Mouse (Mus musculus) mesoderm, embryonic 11.5 days (tissue): ENCODE data around the gene Prcc.
"Not testable (repeated sequence)": the region's sequence is repeated elsewhere in the genome, so short reads cannot be mapped to it uniquely, and the experiment has no call there.

Source experiments
- DNase-seq: peaks from one replicate; pipeline ENCODE4 v3.0.0-alpha.2; 2012; ENCODE audit warnings: low read depth, low spot score

Prcc gene

DNA sequence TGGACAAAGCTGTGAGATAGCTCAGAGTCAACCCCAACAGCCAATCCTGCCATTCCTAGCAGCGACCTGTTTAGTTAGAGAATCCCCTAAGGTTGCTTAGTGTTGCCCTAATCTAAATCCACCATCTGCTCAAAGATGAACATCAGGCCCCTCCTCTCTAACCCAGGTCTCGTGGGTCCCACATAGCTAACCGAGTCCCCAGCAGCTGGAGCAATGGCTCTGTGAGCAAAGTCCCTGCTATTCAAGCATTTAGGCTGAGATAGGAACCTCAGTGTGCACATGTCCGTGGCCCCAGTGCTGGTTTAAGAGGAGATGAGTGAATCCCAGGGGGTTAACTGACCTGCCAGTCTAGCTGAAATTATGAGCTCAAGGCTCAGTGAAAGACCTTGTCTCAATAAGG, 39.2 kb downstream of the Prcc start:
- no peak for DNase-seq

DNA sequence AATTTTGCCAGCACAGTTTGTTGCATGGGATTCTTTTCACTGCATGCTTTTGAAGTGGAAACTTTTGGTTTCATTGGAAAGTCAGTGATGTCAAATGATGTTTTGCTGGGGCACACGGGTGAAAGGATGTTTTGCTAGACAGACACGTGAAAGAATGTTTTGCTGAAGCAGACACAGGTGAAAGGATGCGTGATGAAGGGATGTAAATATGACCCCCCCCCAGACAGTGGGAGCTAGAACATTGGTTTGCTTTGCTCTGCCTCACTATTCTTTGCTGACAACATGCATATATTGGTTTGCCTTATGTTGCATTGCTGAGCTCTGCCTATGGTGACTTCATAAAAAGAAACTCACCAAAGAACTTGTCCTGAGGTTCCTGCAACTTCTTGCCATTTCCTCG, 40.4 kb downstream of the Prcc start:
- no peak for DNase-seq

- DNase-seq, result no peak
These were observed 44.5 kb downstream of the Prcc start for GRCm38 (mm10) chr3:87840858-87841257.

GRCm38 (mm10) chr3:87838622-87839021, 46.8 kb downstream of the Prcc start:
- DNase-seq, result peak; percentile 85

GRCm38 (mm10) chr3:87833482-87833881, 51.9 kb downstream of the Prcc start:
- DNase-seq, result no peak

DNA sequence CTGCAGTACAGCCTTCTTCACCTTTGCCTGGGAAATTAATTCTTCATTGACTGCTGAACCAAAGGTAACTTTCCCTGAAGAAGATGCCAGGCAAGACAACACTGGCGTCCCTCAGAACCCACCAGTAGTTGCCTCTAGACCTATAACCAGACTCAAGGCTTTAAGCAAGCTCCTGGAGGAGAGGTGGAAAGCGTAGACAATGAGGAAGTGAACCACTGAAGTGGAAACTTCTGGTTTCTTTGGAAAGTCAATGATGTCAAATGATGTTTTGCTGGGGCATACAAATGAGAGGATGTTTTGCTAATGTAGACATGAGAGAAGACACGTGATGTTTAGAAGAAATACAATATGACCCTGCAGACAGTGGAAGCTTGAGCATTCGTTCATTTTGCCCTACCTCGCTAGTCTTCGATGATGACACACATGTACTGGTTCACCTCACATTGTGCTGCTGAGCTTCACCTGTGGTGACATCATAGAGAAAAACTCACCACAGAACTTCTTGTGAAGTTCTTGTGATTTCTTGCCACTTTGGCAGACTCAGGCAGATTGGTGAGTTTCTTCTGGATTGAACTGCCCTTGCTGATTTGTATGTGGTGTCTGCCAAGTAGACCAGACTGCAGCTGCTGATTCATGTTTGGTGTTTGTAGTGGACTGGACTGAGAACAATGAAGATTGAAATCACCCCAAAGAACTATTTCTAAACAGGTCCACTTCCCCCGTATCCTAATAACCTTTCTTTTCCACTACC, 53.1 kb downstream of the Prcc start:
- DNase-seq, result no peak

DNA sequence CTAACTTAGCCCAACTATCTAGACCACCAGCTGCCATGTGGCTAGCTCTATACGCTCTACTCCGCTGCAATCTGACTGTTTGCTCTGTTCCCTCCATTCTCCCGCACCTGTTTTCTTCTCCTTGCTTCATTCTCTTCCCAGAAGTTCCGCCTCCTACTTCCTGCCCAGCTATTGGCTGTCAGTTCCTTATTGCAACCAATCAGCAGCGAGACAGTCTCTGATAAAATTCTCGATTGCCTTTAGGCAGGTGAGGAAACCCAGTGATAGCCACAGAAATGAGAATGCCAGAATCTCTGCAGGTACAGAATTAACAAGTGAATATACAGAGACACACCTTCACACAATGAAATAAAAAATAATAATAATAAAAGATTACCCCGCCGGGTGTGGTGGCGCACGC, 56.4 kb downstream of the Prcc start:
- no peak for DNase-seq

GRCm38 (mm10) chr3:87828435-87828834, 57.0 kb downstream of the Prcc start:
- DNase-seq, result no peak

DNA sequence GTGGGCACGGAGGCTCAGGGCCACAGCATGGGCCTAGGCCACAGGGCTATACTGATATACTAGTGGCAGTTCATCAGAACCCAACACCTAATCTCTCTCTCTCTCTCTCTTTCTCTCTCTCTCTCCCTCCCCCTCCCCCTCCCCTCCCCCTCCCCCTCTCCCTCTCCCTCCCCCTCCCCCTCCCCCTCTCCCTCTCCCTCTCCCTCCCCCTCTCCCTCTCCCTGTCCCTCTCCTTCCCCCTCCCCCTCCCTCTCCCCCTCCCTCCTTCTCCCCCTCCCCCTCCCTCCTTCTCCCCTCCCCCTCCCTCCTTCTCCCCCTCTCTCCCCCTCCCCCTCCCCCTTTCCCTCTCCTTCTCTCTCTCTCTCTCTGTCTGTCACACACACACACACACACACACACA, 61.2 kb downstream of the Prcc start, which contains the start of gene Pear1:
Gene Pear1, minus strand, starts transcription at position 101 of the 400 bp plus-strand sequence.
- DNase-seq, result not testable (repeated sequence)

GRCm38 (mm10) chr3:87818226-87818625, 67.2 kb downstream of the Prcc start:
- no peak for DNase-seq

GRCm38 (mm10) chr3:87816646-87817093, 68.7 kb downstream of the Prcc start:
- DNase-seq, result peak; percentile 88

DNA sequence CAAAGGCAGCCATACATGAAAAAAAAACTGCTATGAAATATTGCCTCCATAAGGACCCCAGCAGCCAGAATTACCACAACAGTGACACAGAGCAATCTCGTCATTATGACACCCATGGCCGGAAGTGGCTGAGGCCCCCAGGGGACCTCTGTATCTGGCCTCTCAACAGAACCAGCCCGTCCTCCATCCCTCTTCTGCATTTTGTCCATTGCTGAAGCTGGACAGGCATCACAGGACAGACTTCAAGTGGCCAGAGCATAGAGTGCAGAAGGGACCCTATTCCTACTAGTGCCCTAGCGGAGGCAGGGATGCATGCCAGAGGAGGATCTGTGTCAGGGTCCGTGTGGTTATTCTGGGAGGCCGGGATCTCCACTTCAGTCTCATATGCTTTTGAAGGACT, 69.2 kb downstream of the Prcc start:
- no peak for DNase-seq

GRCm38 (mm10) chr3:87812873-87813272, 72.5 kb downstream of the Prcc start:
- DNase-seq, result no peak

DNA sequence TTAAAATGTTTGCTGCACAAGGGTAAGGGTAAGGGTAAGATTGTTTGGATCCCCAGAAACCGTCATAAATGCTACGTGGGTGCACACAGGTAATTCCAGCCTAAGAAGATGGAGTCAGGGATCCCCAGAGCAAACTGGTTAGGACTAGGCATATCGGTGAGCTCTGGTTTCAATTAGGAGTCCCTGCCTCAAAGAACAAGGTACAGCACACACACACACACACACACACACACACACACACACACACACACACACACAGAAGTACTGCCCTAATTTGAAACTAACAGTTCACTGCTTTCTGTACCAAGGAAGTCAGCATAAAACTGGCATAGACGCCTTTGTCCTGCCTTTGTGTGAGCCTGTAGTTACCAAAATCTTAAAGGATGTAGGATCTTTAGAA, 73.0 kb downstream of the Prcc start:
- no peak for DNase-seq

DNA sequence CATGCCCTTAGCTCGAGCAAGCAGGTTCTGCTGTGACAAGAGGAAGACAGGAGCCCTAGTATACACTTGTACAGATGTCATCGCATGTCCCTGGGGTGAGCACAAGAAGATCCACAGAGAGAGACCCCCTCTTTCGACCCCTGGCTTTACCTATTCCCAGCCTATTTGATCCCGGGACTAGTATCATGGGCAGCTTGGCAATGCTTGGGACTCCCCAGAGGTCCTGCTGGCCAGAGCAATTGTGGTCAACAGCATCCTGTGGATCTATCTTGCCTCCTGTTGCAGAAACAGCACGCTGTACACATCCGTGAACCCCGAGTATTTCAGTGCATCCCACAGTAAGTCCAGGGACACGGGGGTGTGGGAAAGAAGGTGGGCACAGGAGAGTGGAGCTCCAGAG, 74.1 kb downstream of the Prcc start:
- DNase-seq, result no peak

DNA sequence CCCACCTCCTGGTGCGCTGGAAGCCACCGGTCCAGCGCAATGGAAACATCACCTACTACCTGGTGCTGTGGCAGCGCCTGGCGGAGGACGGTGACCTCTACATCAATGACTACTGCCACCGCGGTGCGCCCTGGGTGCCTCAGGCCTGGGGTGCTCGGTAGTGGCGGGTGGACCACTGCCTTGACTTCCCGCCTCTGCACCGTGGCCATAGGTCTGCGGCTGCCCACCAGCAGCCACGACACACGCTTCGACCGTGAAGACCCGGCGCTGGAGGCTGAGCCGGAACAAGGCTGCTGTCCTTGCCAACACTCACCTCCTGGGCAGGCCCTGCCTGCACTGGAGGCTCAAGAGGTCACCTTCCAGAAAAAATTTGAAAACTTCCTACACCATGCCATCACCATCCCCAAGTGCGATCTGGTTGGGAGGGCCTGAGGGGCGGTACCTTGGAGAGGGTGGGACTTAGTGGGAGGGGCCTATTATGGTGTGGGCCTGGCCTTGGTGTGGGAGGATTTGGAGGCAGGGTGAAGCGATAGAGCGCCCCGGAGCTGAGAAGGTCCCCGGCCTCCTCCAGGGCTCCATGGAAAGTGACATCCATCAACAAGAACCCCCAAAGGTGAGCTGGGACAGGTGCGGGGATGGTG, 76.0 kb downstream of the Prcc start:
- no peak for DNase-seq
